Mouse (Mus musculus): ENCODE results near the gene Gfod2.

The Gfod2 gene

GRCm38 (mm10) chr8:105757796-105758276 lies 628 bp downstream of the Gfod2 start:
- no peak for DNase-seq (ENCODE audit: low read depth)

GRCm38 (mm10) chr8:105754688-105755087 lies 3.8 kb downstream of the Gfod2 start:
- no peak for DNase-seq (ENCODE audit: low read depth)

GRCm38 (mm10) chr8:105753916-105754315 lies 4.5 kb downstream of the Gfod2 start:
- DNase-seq (ENCODE audit: low read depth), result no peak

GRCm38 (mm10) chr8:105750606-105751005 lies 7.9 kb downstream of the Gfod2 start:
- DNase-seq (ENCODE audit: low read depth), result no peak

GRCm38 (mm10) chr8:105743301-105743700 lies 15.2 kb downstream of the Gfod2 start:
- DNase-seq (ENCODE audit: low read depth), result no peak

- no peak for DNase-seq (ENCODE audit: low read depth)
Measured at GRCm38 (mm10) chr8:105739216-105739615, 19.2 kb downstream of the Gfod2 start.

- no peak for DNase-seq (ENCODE audit: low read depth)
Measured at GRCm38 (mm10) chr8:105732186-105732585, 26.3 kb downstream of the Gfod2 start.

- no peak for DNase-seq (ENCODE audit: low read depth)
Measured at GRCm38 (mm10) chr8:105727397-105728124, 30.9 kb downstream of the Gfod2 start.

GRCm38 (mm10) chr8:105725726-105726125 lies 32.7 kb downstream of the Gfod2 start:
- DNase-seq (ENCODE audit: low read depth), result no peak

GRCm38 (mm10) chr8:105722861-105723260 lies 35.6 kb downstream of the Gfod2 start:
- no peak for DNase-seq (ENCODE audit: low read depth)

- DNase-seq (ENCODE audit: low read depth), result no peak
Measured at GRCm38 (mm10) chr8:105719637-105720036, 38.8 kb downstream of the Gfod2 start.

GRCm38 (mm10) chr8:105716302-105716945 lies 42.0 kb downstream of the Gfod2 start:
- DNase-seq (ENCODE audit: low read depth), result no peak

GRCm38 (mm10) chr8:105715042-105715441 lies 43.4 kb downstream of the Gfod2 start:
- no peak for DNase-seq (ENCODE audit: low read depth)

GRCm38 (mm10) chr8:105714139-105714538 lies 44.3 kb downstream of the Gfod2 start:
- DNase-seq (ENCODE audit: low read depth), result peak; percentile 57

- no peak for DNase-seq (ENCODE audit: low read depth)
Measured at GRCm38 (mm10) chr8:105712286-105712685, 46.2 kb downstream of the Gfod2 start.

- no peak for DNase-seq (ENCODE audit: low read depth)
Measured at GRCm38 (mm10) chr8:105709317-105709716, 49.1 kb downstream of the Gfod2 start.

GRCm38 (mm10) chr8:105708675-105709074 lies 49.8 kb downstream of the Gfod2 start:
- DNase-seq (ENCODE audit: low read depth), result no peak

GRCm38 (mm10) chr8:105707498-105708403 lies 50.7 kb downstream of the Gfod2 start, which contains the start of the genes 4933405L10Rik and Enkd1:
4933405L10Rik (plus strand) TSS chr8:105707655.
Enkd1 (minus strand) TSS chr8:105708210.
- peak; percentile 56 for DNase-seq (ENCODE audit: low read depth)

- DNase-seq (ENCODE audit: low read depth), result no peak
Measured at GRCm38 (mm10) chr8:105706426-105706825, 52.0 kb downstream of the Gfod2 start.

- no peak for DNase-seq (ENCODE audit: low read depth)
Measured at GRCm38 (mm10) chr8:105704955-105705354, 53.5 kb downstream of the Gfod2 start.

- no peak for DNase-seq (ENCODE audit: low read depth)
Measured at GRCm38 (mm10) chr8:105704146-105704812, 54.2 kb downstream of the Gfod2 start.

Measured in fibroblast of lung, adult 2 months (primary cell).